Mouse (Mus musculus): ENCODE measurements around the gene Klk1b3. TPM values are rescaled to one million over a fixed set of nuclear protein-coding genes. Genes with fewer than 3 reads are reported as not detected.
"Not testable (repeated sequence)": the region's sequence is repeated elsewhere in the genome, so short reads cannot be mapped to it uniquely, and the experiment has no call there.

Gene Klk1b3
- total and polyA plus RNA-seq, 3 experiments, result not detected

- H3K9ac ChIP-seq (ENCODE audit: low read depth, low read length), result peak overlapping the region; percentile 91
- DNase-seq, result no peak
- under 1% methylated on average over 23 of the region's 23 CpGs for WGBS
- H3K79me2 ChIP-seq (replicated peaks; ENCODE audit: control insufficient read depth, insufficient read depth, low read length), result 0 out of 2 replicates have a peak, but pooled peaks cover 1% of the 10 kb centered on the region
- H3K36me3 ChIP-seq (ENCODE audit: control insufficient read depth, insufficient read depth, low read length), result 0 out of 2 replicates have a peak, but pooled peaks cover 2% of the 10 kb centered on the region
- no peaks in the 10 kb centered on the region for H3K27me3 ChIP-seq (ENCODE audit: control insufficient read depth, insufficient read depth, low read length)
- intact Hi-C loops (cut with DNase I), result loop anchor here (5.0 to 10.0 kb wide), 3 partner anchors 58 to 305 kb away; partner anchors contain the start of genes Aspdh, Clec11a, Josd2 and Nr1h2
- H3K4me1 ChIP-seq (ENCODE audit: control insufficient read depth, insufficient read depth, low read length), result peaks cover 1% of the 10 kb centered on the region
- peak overlapping the region; percentile 97 for H3K4me3 ChIP-seq
- TF ChIP-seq POLR2A (IDR thresholded peaks at IDR 0.05; ENCODE audit: insufficient read depth, low read depth, low read length), result no peak
- TF ChIP-seq EP300 (IDR thresholded peaks at IDR 0.05; ENCODE audit: insufficient read depth, low read depth, low read length), result no peak
- TF ChIP-seq CTCF (IDR thresholded peaks at IDR 0.05), result no peak
- peak overlapping the region; percentile 99 for H3K27ac ChIP-seq
These were observed 49.0 kb downstream of the Klk1b3 start for GRCm38 (mm10) chr7:44246984-44247470.

DNA sequence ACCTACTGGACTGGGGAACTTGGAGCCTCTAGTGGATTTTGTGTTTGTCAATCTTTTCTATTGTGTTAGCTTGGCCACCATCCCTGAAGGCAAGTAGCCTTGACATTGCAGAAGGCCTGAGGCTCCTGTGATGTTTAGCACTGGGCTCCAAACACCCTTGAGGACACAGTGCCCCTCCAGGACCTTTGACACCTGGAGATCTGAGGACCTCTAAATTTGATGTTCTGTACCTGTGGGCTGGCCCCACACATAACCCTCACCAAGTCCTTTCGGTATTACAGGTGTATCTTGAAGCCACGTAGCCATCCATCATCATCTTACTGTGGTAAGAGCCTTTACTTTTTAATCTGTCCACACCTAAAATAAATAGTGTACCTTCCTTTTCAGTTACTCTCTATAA, 50.0 kb downstream of the Klk1b3 start:
- H3K4me3 ChIP-seq, result no peak overlapping the region

GRCm38 (mm10) chr7:44249248-44249647, 51.3 kb downstream of the Klk1b3 start:
- intact Hi-C loops (cut with DNase I), result loop anchor here (5.0 to 10.0 kb wide), 3 partner anchors 56 to 303 kb away; partner anchors contain the start of genes Aspdh, Clec11a, Josd2 and Nr1h2
- Histone ChIP-seq H3K79me2 (replicated peaks; ENCODE audit: control insufficient read depth, insufficient read depth, low read length) (0 out of 2 replicates have a peak, but pooled peaks cover 1% of the 10 kb centered on the region), H3K4me1 (ENCODE audit: control insufficient read depth, insufficient read depth, low read length) (peaks cover 1% of the 10 kb centered on the region), H3K9ac (ENCODE audit: low read depth, low read length) (no peak overlapping the region), H3K4me3 (no peak overlapping the region), H3K36me3 (ENCODE audit: control insufficient read depth, insufficient read depth, low read length) (0 out of 2 replicates have a peak, but pooled peaks cover 2% of the 10 kb centered on the region), H3K27ac (no peak overlapping the region), H3K27me3 (ENCODE audit: control insufficient read depth, insufficient read depth, low read length) (no peaks in the 10 kb centered on the region)
- TF ChIP-seq POLR2A (IDR thresholded peaks at IDR 0.05; ENCODE audit: insufficient read depth, low read depth, low read length), result no peak
- TF ChIP-seq EP300 (IDR thresholded peaks at IDR 0.05; ENCODE audit: insufficient read depth, low read depth, low read length), result no peak
- no peak for TF ChIP-seq CTCF (IDR thresholded peaks at IDR 0.05)
- 91% methylated on average over 4 of the region's 4 CpGs for WGBS
- no peak for DNase-seq

More for the DNA sequence above, 50.0 kb downstream of the Klk1b3 start:
- H3K27me3 ChIP-seq (ENCODE audit: control insufficient read depth, insufficient read depth, low read length), result no peaks in the 10 kb centered on the region
- TF ChIP-seq EP300 (IDR thresholded peaks at IDR 0.05; ENCODE audit: insufficient read depth, low read depth, low read length), result no peak
- no peak for TF ChIP-seq CTCF (IDR thresholded peaks at IDR 0.05)
- no peak for DNase-seq
- no peak overlapping the region for H3K27ac ChIP-seq
- H3K4me1 ChIP-seq (ENCODE audit: control insufficient read depth, insufficient read depth, low read length), result peaks cover 1% of the 10 kb centered on the region
- 0 out of 2 replicates have a peak, but pooled peaks cover 2% of the 10 kb centered on the region for H3K36me3 ChIP-seq (ENCODE audit: control insufficient read depth, insufficient read depth, low read length)
- H3K9ac ChIP-seq (ENCODE audit: low read depth, low read length), result no peak overlapping the region
- WGBS, result 97% methylated on average over 2 of the region's 2 CpGs
- intact Hi-C loops (cut with DNase I), result loop anchor here (5.0 to 10.0 kb wide), 3 partner anchors 57 to 304 kb away; partner anchors contain the start of genes Aspdh, Clec11a, Josd2 and Nr1h2
- 0 out of 2 replicates have a peak, but pooled peaks cover 1% of the 10 kb centered on the region for H3K79me2 ChIP-seq (replicated peaks; ENCODE audit: control insufficient read depth, insufficient read depth, low read length)

DNA sequence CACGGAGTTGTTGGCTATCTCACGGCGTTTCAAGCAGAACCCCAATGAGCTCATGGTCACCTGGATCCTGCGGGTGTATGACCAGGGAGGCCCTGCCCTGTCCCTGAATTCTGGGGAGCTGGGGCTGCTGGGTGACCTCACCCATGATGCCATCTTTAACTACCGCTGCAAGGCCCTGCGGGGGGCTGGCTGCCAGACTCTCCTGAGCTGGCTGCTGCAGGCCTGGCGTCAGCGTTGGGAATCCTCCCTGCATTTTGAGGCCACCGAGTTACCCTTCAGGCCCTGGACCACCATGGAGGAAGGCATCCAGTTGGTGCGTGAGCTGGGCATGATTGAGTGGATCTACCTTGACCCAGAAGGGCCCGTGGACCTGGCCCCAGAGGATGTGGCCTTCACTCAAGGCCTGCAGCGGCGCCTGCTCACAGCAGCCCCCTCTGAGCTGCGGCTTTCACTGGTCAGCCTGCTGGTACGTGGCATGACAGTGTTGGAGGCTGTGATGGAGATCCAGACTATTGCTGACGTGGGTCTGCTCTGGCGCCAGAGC, 52.8 kb downstream of the Klk1b3 start:
- H3K36me3 ChIP-seq (ENCODE audit: control insufficient read depth, insufficient read depth, low read length); H3K4me1 ChIP-seq (ENCODE audit: control insufficient read depth, insufficient read depth, low read length); H3K27me3 ChIP-seq (ENCODE audit: control insufficient read depth, insufficient read depth, low read length); H3K79me2 ChIP-seq (replicated peaks; ENCODE audit: control insufficient read depth, insufficient read depth, low read length); H3K27ac ChIP-seq; intact Hi-C loops (cut with DNase I); H3K4me3 ChIP-seq; DNase-seq; H3K9ac ChIP-seq (ENCODE audit: low read depth, low read length): not testable (repeated sequence)
- 87% methylated on average over 17 of the region's 17 CpGs for WGBS

Other genes starting within 250 kb of the Klk1b3 start
- gene Klk1b8, start 247.5 kb upstream of the Klk1b3 start, total RNA-seq (2021), result not detected
- gene Klk1b8, start 247.5 kb upstream of the Klk1b3 start, polyA plus RNA-seq (2012; rRNA removed), result not detected in 2 replicates
- gene Klk1b1, start 231.4 kb upstream of the Klk1b3 start, total RNA-seq (2021), result not detected
- gene Klk1b1, start 231.4 kb upstream of the Klk1b3 start, polyA plus RNA-seq (2012; rRNA removed), result not detected in 2 replicates
- gene Klk1b9, start 222.1 kb upstream of the Klk1b3 start, total RNA-seq (2021), result not detected
- not detected in 2 replicates for gene Klk1b9, start 222.1 kb upstream of the Klk1b3 start, polyA plus RNA-seq (2012; rRNA removed)
- gene Klk1b11, start 202.3 kb upstream of the Klk1b3 start, total RNA-seq (2021), result not detected
- not detected in 2 replicates for gene Klk1b11, start 202.3 kb upstream of the Klk1b3 start, polyA plus RNA-seq (2012; rRNA removed)
- 1 to 10 TPM; 1.5 to 2.6 TPM for gene Klk1b26, start 186.0 kb upstream of the Klk1b3 start, total RNA-seq (2021)
- gene Klk1b26, start 186.0 kb upstream of the Klk1b3 start, polyA plus RNA-seq (2012; rRNA removed), result 0.15 and 0.90 TPM in 2 replicates
- not detected for gene Klk1b27, start 145.9 kb upstream of the Klk1b3 start, total RNA-seq (2021)
- not detected in 2 replicates for gene Klk1b27, start 145.9 kb upstream of the Klk1b3 start, polyA plus RNA-seq (2012; rRNA removed)
- not detected for gene Klk1b21, start 95.9 kb upstream of the Klk1b3 start, total RNA-seq (2021)
- not detected in 2 replicates for gene Klk1b21, start 95.9 kb upstream of the Klk1b3 start, polyA plus RNA-seq (2012; rRNA removed)
- not detected for gene Klk1b22, start 85.5 kb upstream of the Klk1b3 start, total RNA-seq (2021)
- gene Klk1b22, start 85.5 kb upstream of the Klk1b3 start, polyA plus RNA-seq (2012; rRNA removed), result 4.0 TPM in 1 of 2 replicates, not detected in the other
- gene Klk1b16, start 61.4 kb upstream of the Klk1b3 start, total RNA-seq (2021), result not detected
- gene Klk1b16, start 61.4 kb upstream of the Klk1b3 start, polyA plus RNA-seq (2012; rRNA removed), result not detected in 2 replicates
- gene Klk1b24, start 10.0 kb upstream of the Klk1b3 start, total RNA-seq (2021), result not detected
- not detected in 2 replicates for gene Klk1b24, start 10.0 kb upstream of the Klk1b3 start, polyA plus RNA-seq (2012; rRNA removed)
- not detected for gene Klk1b4, start 9.2 kb downstream of the Klk1b3 start, total RNA-seq (2021)
- 0.14 TPM in 1 of 2 replicates, not detected in the other for gene Klk1b4, start 9.2 kb downstream of the Klk1b3 start, polyA plus RNA-seq (2012; rRNA removed)
- gene Klk1b5, start 17.8 kb downstream of the Klk1b3 start, total RNA-seq (2021), result not detected
- not detected in 2 replicates for gene Klk1b5, start 17.8 kb downstream of the Klk1b3 start, polyA plus RNA-seq (2012; rRNA removed)
- not detected for gene Klk1, start 27.2 kb downstream of the Klk1b3 start, total RNA-seq (2021)
- 0.38 and 0.62 TPM in 2 replicates for gene Klk1, start 27.2 kb downstream of the Klk1b3 start, polyA plus RNA-seq (2012; rRNA removed)
- gene Gm36864, start 38.0 kb downstream of the Klk1b3 start, total RNA-seq (2021), result not detected
- gene Gm36864, start 38.0 kb downstream of the Klk1b3 start, polyA plus RNA-seq (2012; rRNA removed), result not detected in 2 replicates
- under 1 TPM; 0.68 to 0.70 TPM for gene 1700028J19Rik, start 48.5 kb downstream of the Klk1b3 start, total RNA-seq (2021)
- gene 1700028J19Rik, start 48.5 kb downstream of the Klk1b3 start, polyA plus RNA-seq (2012; rRNA removed), result 1.3 and 2.1 TPM in 2 replicates
- 10 to 100 TPM; 12.0 to 12.3 TPM for gene 2410002F23Rik, start 48.5 kb downstream of the Klk1b3 start, total RNA-seq (2021)
- gene 2410002F23Rik, start 48.5 kb downstream of the Klk1b3 start, polyA plus RNA-seq (2012; rRNA removed), result 29.5 and 37.6 TPM in 2 replicates
- gene Acp4, start 59.2 kb downstream of the Klk1b3 start, total RNA-seq (2021), result not detected
- not detected in 2 replicates for gene Acp4, start 59.2 kb downstream of the Klk1b3 start, polyA plus RNA-seq (2012; rRNA removed)
- not detected for gene Gm15517, start 63.3 kb downstream of the Klk1b3 start, total RNA-seq (2021)
- gene Gm15517, start 63.3 kb downstream of the Klk1b3 start, polyA plus RNA-seq (2012; rRNA removed), result not detected in 2 replicates
- 1 to 10 TPM in 1 of 2 experiments, under 1 TPM in 1; 0.60 to 1.1 TPM for gene Clec11a, start 108.7 kb downstream of the Klk1b3 start, total RNA-seq (2021)
- gene Clec11a, start 108.7 kb downstream of the Klk1b3 start, polyA plus RNA-seq (2012; rRNA removed), result 1.8 and 2.0 TPM in 2 replicates
- gene Shank1, start 112.1 kb downstream of the Klk1b3 start, total RNA-seq (2021), result 1 to 10 TPM; 1.2 to 2.3 TPM
- 0.94 and 1.1 TPM in 2 replicates for gene Shank1, start 112.1 kb downstream of the Klk1b3 start, polyA plus RNA-seq (2012; rRNA removed)
- gene Syt3, start 185.9 kb downstream of the Klk1b3 start, total RNA-seq (2021), result 1 to 10 TPM; 1.4 to 2.5 TPM
- gene Syt3, start 185.9 kb downstream of the Klk1b3 start, polyA plus RNA-seq (2012; rRNA removed), result 3.1 and 3.2 TPM in 2 replicates
- under 1 TPM; 0.21 to 0.25 TPM for gene 1700008O03Rik, start 187.6 kb downstream of the Klk1b3 start, total RNA-seq (2021)
- 0.12 and 0.47 TPM in 2 replicates for gene 1700008O03Rik, start 187.6 kb downstream of the Klk1b3 start, polyA plus RNA-seq (2012; rRNA removed)
- 10 to 100 TPM; 30.1 to 34.1 TPM for gene Lrrc4b, start 230.8 kb downstream of the Klk1b3 start, total RNA-seq (2021)
- gene Lrrc4b, start 230.8 kb downstream of the Klk1b3 start, polyA plus RNA-seq (2012; rRNA removed), result 33.2 and 36.2 TPM in 2 replicates